Mouse (Mus musculus) retina, embryonic 14.5 days (tissue): ENCODE results near the gene Mvb12b.
A peak's percentile ranks its signal among the peaks of the same experiment; 100 is the strongest.

Source experiments
- DNase-seq: peaks from one replicate; pipeline ENCODE4 v3.0.0-alpha.2; 2015; ENCODE audit warnings: low spot score

The Mvb12b gene

DNA sequence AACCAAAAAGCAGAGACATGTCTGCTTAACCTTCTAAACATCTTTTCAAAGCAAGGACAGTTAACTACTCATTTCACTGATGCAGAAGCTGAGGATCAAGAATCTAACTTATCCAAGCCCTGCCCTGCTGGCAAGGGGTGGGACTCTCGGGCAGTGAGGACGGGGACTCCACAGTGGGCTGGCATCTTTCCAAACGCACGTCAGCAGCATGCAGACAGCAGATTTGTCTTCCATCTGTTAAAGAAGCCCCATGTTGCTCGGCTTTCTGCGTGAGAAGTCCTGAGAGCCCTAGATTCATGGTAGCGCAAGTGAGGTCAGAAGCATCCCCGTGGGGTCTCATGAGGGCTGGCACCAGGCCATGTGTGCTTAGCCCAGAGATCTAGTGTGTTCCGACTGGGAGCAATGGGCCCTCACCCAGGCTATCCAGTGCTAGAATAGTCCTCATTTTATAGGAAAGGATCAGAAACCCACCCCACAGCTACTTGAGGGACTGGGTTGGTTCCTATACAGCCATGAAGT lies 167.3 kb downstream of the Mvb12b start:
- DNase-seq: no peak

DNA sequence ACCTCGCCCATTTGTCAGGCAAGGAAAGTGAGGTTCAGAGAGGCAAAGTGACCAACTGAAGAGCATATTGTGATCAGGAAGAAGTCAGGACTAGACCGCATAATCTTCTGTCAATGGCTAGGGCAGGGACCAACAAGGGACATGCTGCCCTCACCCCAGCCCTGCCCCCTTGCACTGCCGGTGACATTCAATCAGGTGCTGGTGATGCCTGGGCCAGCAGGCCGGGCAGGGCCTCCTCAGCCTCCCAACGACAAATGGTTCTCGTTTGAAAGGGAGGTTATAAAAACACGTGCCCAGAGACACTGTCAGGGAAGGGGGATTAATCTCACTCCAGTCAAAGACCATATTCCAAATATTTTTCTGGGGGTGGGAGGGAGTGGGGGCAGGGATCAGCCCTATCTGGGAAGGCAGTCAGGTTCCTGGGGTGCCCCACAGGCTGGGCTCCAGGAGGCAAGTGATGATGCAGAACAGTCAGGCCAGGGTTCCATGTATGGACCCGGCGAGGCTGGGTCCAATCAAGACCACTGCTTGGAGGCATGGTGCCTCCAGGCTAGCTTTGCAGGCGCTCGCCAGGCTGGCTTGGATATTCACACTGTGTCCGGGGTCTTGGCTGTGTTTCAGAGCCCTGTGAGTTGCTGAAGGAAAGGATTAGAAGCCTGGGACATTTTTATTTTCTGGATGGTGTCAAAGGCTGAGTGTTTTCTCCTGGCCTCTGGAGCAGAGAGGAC lies 168.2 kb downstream of the Mvb12b start:
- no peak for DNase-seq

DNA sequence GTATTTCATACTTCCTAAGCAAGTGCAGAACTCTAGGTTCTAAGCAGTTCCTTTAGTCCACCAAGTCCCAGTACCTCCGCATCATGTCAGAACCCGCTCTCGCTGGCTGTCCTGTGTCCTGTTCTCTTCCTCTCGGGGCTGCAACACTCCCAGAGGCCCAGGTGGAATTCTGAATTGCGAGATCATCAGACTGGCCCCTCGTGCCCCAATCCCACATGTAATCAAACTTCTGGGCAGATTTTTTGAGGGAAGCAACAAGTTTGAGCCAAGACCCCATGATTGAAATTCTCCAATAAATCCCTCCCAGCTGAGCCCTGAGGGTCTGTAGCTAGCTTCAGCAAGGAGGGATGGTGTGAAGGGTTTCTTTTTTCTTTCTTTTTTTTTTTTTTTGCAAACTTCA lies 169.2 kb downstream of the Mvb12b start:
- no peak for DNase-seq

DNA sequence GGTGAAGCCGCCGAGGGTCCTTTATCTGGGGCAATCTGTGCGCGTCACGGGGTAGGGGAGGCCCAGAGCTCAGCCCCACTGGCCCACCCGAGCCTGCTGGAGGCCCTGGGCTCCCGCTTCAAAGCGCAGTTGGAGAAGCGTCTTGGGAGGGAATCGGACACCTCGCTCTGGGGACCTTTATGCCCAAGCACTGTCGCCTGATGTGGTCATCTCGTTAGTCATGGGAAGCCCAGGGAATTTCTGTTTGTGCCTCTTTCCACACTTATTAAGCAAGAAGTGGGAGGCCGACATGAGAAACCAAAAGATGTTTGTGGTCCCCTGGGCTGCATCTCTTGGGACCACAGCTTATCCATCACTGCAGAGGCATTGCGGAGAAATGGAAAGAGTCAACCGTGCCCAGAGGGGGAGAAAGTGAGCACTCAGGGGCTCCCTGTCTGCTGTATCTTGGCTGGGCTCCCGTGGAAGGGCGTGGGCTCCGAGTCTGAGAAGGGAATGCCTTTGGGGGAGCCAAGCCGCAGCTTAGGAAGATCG lies 169.9 kb downstream of the Mvb12b start:
- no peak for DNase-seq

DNA sequence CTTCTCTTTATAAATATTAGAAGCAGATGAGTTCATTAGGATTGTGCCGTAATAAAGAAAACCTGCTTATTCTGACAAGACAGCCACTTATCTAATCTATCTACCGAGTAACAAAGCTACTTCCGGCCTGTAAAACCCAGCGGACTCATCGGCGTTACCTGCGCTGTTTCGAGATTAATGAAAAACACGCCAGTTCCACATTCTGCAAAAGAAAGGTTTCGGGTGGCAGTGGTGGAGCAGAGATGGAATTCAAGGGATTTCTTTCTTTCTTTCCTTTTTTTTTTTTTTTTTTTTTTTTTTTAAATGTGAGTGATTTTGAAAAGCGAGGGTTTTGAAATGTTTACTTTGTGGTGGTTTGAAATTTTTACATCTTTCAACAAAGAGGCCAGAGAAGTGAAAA lies 170.4 kb downstream of the Mvb12b start:
- DNase-seq: no peak

DNA sequence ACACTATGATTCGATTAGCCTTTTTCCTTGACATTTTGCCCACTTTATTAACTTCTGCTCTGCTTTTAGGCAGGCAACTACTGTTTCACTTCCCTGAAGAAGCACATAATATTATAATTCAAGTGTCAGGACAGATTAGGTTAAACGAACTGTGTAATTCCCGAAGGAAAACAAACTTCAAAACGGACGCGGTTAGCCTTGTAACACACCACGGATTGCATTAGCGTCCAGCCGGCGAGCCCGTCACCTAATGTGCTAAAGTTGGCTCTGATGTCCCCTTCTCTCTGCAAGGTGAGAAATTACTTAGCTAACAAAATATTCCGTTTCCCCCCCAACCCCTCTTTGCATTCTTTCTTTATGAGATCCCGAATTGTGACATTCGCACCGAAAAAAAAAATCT lies 170.9 kb downstream of the Mvb12b start:
- DNase-seq: peak; percentile 72

DNA sequence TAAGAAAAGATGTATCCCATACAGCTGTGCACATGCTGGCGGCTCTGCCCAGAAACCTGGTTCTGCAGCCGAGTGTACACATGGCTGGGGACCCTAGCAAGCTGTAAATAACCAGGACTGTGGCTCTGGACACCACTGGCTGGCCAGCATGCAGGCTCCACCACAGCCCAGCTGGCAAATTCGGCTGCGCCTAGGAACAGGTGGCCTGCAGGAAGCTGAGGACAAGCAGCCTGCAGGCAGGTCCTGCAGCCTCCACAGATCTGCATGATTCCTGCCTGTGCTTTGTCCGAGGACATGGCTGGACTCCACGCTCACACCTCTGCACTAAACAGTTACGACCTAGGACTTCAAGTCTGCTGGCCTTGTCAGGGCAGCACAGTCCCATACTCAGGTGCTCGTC lies 172.8 kb downstream of the Mvb12b start:
- DNase-seq: no peak

DNA sequence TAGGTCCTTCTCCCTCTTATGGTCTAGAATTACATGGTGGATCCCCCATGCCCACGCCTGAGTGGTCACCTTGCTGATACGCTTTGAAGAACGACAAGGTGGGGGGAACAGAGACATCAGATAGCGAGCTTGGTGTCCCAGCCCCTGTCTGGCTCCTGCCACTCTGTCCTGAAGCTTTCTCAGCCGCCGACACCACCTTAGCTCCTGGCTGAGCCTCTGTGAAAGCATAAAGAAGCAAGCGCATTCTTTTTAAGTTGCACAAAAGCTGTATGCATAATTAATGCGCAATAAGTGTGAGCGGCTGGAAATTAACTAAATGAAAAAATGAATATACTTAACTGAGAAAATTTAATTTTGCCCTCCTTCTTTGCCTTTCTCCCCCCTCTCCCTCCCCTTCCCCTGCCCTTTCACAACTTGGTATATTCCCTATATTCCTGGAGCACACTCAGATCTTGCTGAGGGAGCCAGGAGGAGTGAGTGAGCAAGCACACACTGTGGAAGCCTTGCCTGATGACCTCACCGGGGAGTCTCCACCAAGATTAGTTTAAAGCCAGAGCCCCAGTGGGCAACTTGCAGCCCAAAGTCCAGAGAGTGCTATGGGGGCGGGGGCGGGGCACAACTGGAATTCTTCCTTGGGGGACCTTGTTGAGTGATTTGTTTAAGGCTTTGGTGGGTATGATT lies 174.0 kb downstream of the Mvb12b start:
- DNase-seq: no peak

DNA sequence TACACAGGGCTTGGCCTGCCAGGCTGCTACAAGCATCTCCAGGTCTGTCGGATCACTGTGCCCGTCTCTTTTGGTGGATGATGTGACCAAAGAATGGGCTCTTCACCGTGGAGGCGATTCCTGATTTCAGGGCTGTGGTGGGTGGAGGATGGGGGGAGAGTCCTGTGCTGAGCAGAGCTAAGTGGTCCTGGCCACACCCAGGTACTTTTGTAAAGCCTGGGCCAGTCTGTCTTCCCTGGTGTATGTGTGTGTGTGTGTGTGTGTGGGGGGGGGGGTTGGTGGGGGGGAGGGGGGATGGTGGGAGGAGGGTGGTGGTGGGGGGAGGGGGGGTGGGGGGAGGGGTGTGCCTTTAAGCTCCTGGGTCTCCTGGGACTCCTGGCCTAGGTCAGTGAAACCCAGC lies 174.9 kb downstream of the Mvb12b start:
- no peak for DNase-seq

DNA sequence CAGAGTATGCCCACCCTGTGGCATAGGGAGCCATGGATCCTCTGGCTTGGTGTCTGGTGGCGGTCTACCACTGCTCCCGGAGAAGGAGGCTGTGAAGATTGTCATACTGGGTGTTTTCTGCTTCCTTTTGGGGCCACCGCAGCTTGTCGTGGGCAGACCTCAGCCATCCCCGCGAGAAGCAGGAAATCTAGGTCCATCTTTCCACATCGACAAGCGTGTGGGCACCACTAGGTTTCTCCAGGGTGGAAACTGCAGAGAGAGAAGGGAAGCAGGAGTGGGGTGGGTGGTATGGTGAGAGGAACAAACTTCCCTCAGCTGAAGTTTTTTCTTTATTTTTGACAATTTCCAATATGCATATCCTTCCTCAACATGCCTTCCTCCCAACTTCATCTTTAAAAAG lies 178.9 kb downstream of the Mvb12b start:
- no peak for DNase-seq

DNA sequence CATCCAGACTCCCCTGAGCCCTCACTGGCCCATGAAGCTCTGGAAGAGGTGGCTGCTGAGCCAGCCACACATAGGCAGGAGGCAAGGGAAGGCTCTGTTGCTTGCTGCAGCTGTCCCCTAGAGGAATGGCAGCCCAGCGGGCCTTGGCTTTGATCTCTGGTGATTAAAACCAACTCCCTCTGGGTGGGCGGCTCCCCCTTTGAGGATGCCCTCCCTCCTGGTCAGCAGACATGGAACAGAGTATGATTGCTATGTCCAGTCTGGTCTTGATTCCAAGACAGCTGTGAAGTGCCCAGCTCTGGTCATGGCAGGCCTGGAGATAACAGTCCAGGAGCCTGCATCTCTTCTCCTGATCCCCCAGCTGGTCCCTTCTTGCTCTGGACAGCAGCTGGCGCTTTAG lies 179.7 kb downstream of the Mvb12b start:
- no peak for DNase-seq

DNA sequence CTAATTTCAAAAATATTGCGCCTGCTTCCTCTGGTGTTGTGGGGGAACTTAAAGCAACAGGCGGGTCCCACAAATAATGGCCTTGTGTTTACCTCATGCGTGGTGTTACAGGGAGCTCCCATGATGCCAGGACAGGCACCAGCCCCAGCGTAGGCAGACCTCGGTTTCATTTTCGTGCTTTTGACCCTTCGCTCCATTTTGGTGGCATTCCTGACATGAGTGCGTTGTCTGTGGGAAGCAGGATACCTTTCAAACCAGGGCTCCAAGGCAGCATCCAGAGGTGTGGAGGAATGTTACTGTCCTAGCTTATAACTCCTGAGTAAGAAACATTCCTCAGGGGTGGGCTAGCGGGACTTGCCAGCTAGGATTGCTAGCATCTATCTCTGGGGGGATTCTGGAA lies 181.3 kb downstream of the Mvb12b start:
- DNase-seq: no peak

DNA sequence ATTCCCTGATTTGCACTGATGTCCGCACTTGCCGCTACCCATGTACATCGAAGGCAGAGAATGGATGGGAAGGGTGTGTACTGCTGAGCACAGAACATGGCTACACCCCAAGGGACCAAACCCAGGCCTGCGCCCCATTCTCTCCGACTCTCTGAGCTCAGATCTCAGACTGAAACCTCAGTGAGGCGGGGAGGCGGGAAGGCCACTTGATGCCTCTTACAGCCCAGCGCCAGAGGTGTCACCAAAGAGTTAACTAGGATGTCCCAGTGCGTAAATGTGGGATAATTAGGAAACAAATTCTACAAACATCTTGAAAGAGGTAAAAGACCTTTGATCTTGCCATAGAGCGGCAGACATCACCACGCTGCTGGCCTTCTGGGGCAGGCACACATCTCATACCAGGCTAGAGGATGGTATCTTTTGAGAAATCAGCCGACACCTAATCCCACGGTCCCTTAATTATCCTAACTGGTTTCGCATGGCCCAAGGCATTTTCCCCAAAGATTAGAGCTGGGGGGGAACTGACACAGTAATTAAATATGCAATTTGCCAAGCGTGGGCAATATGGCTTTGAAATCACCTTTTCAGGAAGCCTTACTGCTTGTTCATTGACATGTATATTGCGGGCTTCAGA lies 181.9 kb downstream of the Mvb12b start:
- DNase-seq: no peak

DNA sequence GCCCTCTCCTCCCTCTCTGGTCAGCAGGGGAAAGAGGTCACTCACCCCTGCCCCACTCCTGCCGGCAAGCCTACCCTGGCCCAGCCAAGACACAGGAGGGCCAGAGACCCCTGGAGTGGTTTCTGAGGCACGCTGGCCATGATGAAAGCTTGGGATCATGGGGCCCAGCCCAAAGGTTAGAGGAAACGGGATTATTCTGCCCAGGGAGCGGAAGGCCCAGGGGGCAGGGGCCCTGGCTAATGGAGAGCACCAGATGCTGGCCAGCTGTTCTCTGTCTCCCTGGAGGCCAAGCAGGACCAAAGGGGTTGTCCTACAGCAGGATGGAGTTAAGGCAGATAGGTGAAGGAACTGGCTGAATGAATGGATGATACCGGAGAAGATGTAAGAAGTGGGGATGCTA lies 184.5 kb downstream of the Mvb12b start:
- no peak for DNase-seq

DNA sequence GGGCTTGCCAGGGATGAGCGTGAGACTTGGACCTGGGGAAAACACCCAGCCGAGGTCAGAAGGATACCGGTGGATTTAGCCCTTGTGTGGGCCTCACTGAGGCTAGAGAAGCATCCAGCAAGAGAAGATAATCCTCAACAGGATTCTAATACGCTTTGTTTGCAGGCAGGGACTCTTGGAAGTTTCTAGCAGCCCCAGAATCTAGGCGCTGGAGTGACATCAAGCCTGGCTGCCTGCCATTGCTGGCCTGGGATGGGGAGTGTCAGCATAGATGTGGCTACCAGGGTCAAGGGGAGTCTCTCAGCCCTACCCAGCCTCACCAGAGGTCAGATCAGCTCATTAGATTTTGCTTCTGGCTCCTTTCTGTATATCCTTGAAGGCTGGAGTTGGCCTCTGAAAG lies 185.0 kb downstream of the Mvb12b start:
- no peak for DNase-seq

DNA sequence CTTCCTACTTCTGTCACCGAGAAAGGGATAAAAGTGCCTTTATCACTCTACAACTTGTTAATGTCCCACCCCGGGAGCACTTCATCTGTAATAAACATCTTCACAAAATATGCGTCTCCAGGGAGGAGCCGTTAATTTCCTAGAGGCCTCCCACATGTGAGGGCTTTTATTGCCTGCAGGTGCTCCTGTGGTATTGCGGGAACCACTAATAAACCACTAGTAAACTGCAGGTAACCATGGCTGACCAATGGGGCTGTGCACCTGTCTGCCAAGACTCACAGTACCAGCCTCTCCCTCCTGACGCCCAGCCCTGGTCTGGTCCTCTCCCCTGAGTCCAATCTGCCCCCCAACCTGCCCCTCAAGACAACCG lies 186.3 kb downstream of the Mvb12b start:
- no peak for DNase-seq

DNA sequence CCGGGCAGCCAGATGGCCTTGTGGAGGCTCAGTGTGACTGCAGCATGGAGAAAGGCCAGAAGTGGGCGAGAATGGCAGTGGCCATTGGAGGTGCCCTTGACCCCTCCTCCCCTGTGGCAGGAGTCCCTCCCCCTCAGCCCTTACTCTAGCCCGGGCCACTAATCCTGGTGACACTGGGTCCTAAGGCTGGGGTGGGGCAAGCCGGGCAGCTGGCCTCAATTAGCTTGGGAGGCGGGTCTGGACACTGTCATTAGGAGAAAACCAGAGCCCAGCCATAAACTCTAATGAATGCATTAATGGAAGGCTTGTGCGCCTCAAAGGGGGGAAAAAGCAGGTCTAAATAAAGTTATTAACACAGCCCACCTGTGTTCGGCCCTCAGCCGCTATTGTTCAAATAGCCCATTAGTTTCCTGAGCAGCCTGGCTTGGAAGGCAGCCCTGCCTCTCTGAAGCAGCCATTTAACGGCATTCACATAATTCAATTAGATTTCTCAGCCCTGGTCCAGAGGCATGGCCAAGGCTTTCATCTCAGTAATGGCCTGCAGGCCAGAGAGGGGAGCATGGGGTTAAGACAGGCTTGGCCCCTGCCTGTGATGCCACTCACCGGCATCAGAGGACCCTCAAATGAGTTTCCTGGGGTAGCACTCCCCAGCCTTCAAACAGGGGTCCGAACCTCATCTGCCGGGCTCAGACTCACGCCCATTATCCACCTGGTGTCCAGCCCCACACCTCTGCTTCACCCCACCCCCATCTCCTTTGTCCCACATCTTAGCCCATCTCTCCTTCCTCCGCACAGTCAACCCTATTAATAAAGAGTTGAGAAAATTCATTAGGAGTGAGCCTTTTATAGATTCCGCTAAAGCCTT lies 186.9 kb downstream of the Mvb12b start:
- peak; percentile 62 for DNase-seq

DNA sequence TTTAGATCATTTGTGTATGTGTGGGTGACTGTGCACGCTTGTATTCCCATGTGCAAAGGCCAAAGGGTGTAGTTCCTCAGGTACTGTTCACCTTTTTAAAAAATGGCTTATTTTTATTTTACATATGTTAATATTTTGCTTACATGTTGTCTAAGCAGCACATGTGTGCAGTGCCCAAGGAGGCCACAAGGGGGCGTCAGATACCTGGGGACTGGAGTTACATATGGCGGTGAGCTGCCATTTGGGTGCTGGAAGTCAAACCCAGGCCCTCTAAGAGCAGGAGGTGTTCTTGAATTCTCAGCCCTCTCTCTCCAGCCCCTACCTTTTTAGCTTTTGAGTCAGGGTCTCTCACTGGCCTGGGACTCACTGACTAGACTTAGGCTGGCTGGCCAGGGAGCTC lies 188.8 kb downstream of the Mvb12b start:
- DNase-seq: no peak

DNA sequence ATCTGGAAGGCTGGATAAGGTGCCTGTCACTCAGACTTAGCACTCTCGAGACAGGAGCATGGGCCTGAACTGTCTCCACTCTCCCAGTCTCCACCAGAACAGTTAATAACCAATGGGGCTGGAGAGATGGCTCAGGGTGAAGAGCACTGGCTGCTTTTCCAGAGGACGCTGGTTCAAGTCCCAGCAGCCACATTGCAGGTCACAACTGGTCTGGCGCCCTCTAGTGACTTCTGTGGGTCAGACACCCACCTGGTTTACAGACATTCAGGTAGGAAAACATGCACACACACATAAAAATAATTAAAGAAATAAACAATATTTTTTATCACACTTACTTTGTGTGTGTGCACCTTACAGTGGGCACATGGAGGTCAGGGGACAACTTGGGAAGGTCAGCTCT lies 191.3 kb downstream of the Mvb12b start:
- no peak for DNase-seq

DNA sequence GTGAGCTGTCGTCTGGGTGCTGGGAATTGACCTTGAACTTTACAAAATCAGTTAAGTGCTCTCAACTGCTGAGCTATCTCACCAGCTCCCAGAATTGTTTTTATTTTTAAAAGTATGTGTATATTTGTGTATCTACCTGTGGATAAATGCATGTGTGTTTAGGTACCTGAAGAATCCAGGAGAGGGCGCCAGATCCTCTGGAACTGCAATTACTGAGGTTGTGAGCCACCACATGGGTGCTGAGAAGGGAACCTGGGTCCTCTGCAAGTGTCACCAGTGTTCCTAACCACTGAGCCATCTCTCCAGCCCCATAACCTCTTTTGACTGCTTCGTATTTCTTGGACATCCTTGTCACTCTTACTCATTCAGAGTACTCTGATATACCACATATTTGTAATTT lies 193.8 kb downstream of the Mvb12b start:
- no peak for DNase-seq

DNA sequence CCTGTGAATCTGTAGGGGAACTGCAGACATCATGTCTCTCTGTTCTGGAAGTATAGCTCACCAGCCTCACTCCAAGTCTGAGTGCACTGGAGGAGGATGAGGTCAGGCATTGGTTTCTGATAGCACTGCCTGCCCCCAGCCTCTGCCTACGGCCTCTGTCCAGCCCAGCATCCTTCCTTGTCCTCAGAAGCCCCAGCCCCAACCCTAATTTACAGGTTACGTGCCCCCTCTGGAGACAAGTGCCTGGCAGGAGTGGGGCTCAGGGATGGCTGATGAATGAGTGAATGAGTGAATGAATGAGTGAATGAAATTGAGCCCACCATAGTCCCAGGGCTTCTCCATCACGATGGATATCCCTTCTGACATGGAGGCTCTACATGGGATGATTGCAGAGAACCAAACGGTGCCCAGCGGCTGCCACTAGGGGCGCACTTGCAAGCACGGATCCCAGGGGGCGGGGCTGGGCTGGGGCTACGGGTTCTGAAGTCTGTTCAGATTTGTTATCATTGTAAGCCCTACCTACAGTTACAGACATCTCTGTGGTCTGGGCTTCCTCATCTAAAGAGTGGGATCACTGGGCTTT lies 197.8 kb downstream of the Mvb12b start:
- peak; percentile 75 for DNase-seq
